Mouse (Mus musculus) olfactory bulb, adult 2 months (tissue): ENCODE data around the gene Wnt9b. TPM values are rescaled to one million over a fixed set of nuclear protein-coding genes. Genes with fewer than 3 reads are reported as not detected.

Experiments used
- H3K27ac ChIP-seq: fragments of 200-500 bp; 2 replicates; pipeline ENCODE4 v1.5.1; 2012; ENCODE audit warnings: low read depth, low read length; ENCODE audit not compliant: insufficient read depth
- H3K4me1 ChIP-seq: fragments of 200-500 bp; 2 replicates; pipeline ENCODE4 v1.6.1; 2012; ENCODE audit warnings: low read length; ENCODE audit not compliant: control insufficient read depth, insufficient read depth
- H3K4me3 ChIP-seq: fragments of 200-500 bp; 2 replicates; pipeline ENCODE4 v1.5.1; 2012; ENCODE audit warnings: mild to moderate bottlenecking, low read depth, low read length, moderate library complexity; ENCODE audit not compliant: insufficient read depth
- CTCF ChIP-seq: fragments of 200-500 bp; IDR thresholded peaks from 2 replicates; pipeline ENCODE4 v1.5.1; 2012; ENCODE audit warnings: low read depth, mild to moderate bottlenecking, low read length, moderate library complexity; ENCODE audit not compliant: insufficient read depth
- POLR2A ChIP-seq: fragments of 200-500 bp; IDR thresholded peaks from 2 replicates; pipeline ENCODE4 v1.6.1; 2012; ENCODE audit warnings: mild to moderate bottlenecking, low read depth, low read length, moderate library complexity; ENCODE audit not compliant: insufficient read depth
- WGBS: fragments of 180-500 bp; shearing (Covaris S2); methylation state at CpG from one replicate; pipeline ENCODE4 v1.1.7; 2018; 5-methylcytosine and 5-hydroxymethylcytosine counted together
- polyA plus RNA-seq: library from polyadenylated mRNA; stranded (reverse); fragments of >200 nt; gene quantifications from 2 replicates; pipeline ENCODE4 v1.2.4, GENCODE M21; 2012; ENCODE audit warnings: low replicate concordance; ENCODE audit not compliant: missing spikeins, insufficient read depth, insufficient read length

Wnt9b gene
- polyA plus RNA-seq, 1 experiment: not detected

DNA sequence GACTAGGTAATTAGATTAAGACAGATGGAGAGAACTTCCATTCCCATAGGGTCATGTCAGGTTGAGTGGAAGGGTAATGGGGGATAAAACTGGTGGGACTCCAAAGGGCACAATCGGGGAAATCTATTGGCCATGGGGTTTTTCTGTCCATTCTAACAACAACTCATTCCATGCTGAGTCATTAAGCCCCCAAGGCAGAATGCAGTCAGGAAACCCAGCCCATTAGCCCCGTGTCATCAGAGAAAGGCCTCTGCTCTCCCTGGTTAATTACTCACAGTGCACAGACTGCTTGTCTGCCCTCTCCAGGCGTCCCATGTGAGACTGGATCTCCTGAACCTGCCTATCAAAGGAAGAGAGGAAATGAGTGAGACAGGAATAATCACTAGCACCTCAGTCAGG is 60.6 kb downstream of the Wnt9b start:
- 26% methylated on average over 3 of the region's 3 CpGs for WGBS

GRCm38 (mm10) chr11:103688271-103688979 is 61.2 kb downstream of the Wnt9b start:
- whole genome bisulfite sequencing: 43% methylated on average over 6 of the region's 6 CpGs
- peaks cover 13% of the 10 kb centered on the region; the same call in 1 of the 2 replicates for H3K4me1 ChIP-seq
- H3K4me3 ChIP-seq: no peak overlapping the region
- no peak overlapping the region for H3K27ac ChIP-seq
- TF ChIP-seq CTCF (no peak), POLR2A (no peak)

More for the DNA sequence above, 60.6 kb downstream of the Wnt9b start:
- Histone ChIP-seq H3K4me3 (no peak overlapping the region), H3K27ac (no peak overlapping the region), H3K4me1 (peaks cover 13% of the 10 kb centered on the region; the same call in 1 of the 2 replicates)
- TF ChIP-seq POLR2A (no peak), CTCF (no peak)

GRCm38 (mm10) chr11:103686706-103687105 is 62.9 kb downstream of the Wnt9b start:
- 79% methylated on average over 6 of the region's 6 CpGs for WGBS
- H3K27ac ChIP-seq: no peak overlapping the region
- peaks cover 13% of the 10 kb centered on the region; the same call in 1 of the 2 replicates for H3K4me1 ChIP-seq
- TF ChIP-seq CTCF (no peak), POLR2A (no peak)
- H3K4me3 ChIP-seq: no peak overlapping the region

DNA sequence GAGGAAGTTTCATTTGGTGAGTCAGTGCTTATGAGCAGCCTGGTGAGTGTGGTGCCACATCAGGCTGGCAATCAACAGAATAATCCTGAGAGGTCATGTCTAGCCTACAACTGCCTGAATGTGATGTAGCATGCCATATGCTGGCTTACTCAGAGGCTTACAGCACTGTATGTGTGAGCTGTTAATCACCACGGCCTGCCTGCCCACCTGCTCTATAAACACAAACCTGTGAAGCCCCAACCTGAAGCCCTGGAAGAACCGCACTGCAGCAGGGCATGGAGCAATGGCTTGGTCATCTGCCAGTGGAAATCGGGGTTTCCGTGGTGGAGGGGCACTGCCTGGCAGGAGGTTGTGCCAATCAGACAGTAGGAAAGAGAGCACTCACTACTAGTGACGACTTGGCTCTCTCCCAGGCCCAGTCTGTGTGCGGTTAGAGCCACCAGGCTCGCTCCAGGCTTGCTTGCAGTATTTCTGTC is 64.3 kb downstream of the Wnt9b start:
- Histone ChIP-seq H3K4me3 (no peak overlapping the region), H3K4me1 (peaks cover 13% of the 10 kb centered on the region; the same call in 1 of the 2 replicates), H3K27ac (no peak overlapping the region)
- WGBS: 35% methylated on average over 7 of the region's 7 CpGs
- no peak for TF ChIP-seq POLR2A

DNA sequence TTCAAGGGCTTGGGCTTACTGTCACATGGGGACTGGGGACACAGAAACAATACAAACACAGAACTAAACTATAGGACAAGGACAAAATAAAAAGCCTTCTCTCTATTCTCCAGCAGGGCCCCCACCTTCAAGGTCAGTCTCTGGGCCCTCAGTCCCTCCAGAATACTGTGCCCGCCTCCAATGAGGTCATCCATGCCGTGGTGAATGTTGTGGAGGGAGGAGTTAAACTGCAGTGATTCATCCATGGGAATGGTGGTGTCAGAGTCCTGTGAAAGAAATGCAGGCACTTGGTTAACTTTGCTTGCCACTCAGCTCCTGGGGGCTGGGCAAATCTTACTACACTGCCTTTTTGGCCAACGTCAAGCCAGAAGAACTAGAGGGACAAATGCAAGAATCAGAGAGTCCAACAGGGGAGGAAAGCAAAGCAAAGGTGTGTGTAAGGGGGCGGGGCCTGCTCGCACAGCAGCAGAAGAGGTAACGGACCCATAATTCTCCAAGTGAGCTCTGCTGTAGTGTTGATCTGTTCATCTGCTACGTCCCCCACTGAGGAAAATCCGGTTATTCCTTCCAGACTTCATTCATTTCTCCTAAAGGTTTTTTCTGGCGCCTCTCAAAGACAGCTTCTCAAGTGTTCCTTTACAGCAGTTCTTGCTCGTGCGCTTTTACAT is 65.8 kb downstream of the Wnt9b start:
- Histone ChIP-seq H3K4me3 (no peak overlapping the region), H3K4me1 (peaks cover 13% of the 10 kb centered on the region; the same call in 1 of the 2 replicates), H3K27ac (no peak overlapping the region)
- WGBS: 65% methylated on average over 11 of the region's 11 CpGs
- TF ChIP-seq CTCF: no peak
- TF ChIP-seq POLR2A: no peak

Other genes starting within 250 kb of the Wnt9b start
- not detected in 2 replicates for gene Lrrc37a, start 245.2 kb downstream of the Wnt9b start, polyA plus RNA-seq
- gene Gm884, start 128.7 kb downstream of the Wnt9b start, polyA plus RNA-seq: not detected in 2 replicates
- gene Lyzl6, start 110.9 kb downstream of the Wnt9b start, polyA plus RNA-seq: not detected in 2 replicates
- gene Rprml, start 100.3 kb downstream of the Wnt9b start, polyA plus RNA-seq: not detected in 2 replicates
- not detected in 2 replicates for gene Gosr2, start 51.9 kb downstream of the Wnt9b start, polyA plus RNA-seq
- gene Wnt3, start 24.3 kb upstream of the Wnt9b start, polyA plus RNA-seq: not detected in 2 replicates
- gene Nsf, start 204.2 kb upstream of the Wnt9b start, polyA plus RNA-seq: 297 and 604 TPM in 2 replicates
- gene Arf2, start 216.9 kb upstream of the Wnt9b start, polyA plus RNA-seq: not detected in 2 replicates